Mouse (Mus musculus): ENCODE measurements around the gene Adamts20. TPM values are rescaled to one million over a fixed set of nuclear protein-coding genes. Genes with fewer than 3 reads are reported as not detected.

Adamts20 gene
- polyA plus RNA-seq, 1 experiment from 2014 or later = 4.1 TPM

Other genes with a start within 250 kb of the Adamts20 start
- gene Pus7l, start 78.1 kb upstream of the Adamts20 start, polyA plus RNA-seq (2015; fragmentation: Nextera tagmentation; extraction: Ambion mirVana) = 8.7 and 9.3 TPM in 2 replicates
- gene Irak4, start 78.2 kb upstream of the Adamts20 start, polyA plus RNA-seq (2015; fragmentation: Nextera tagmentation; extraction: Ambion mirVana) = 4.6 and 5.3 TPM in 2 replicates
- gene Twf1, start 124.5 kb upstream of the Adamts20 start, polyA plus RNA-seq (2015; fragmentation: Nextera tagmentation; extraction: Ambion mirVana) = 70.5 and 71.1 TPM in 2 replicates
- 4.3 and 5.5 TPM in 2 replicates for gene Tmem117, start 163.8 kb upstream of the Adamts20 start, polyA plus RNA-seq (2015; fragmentation: Nextera tagmentation; extraction: Ambion mirVana)